Mouse (Mus musculus) hindbrain, embryonic 12.5 days (tissue): ENCODE measurements around the gene Gm11146. TPM values are rescaled to one million over a fixed set of nuclear protein-coding genes. Genes with fewer than 3 reads are reported as not detected.

Source experiments
- ATAC-seq: fragments of 200-750 bp; cut with Nextera tagmentation; 2 replicates; pipeline ENCODE4 v1.8.0; 2017; ENCODE audit warnings: moderate TSS enrichment; ENCODE audit not compliant: low FRiP score
- H3K27ac ChIP-seq: fragments of 300-500 bp; sonication (generic); 2 replicates; pipeline ENCODE4 v1.5.1; 2016; ENCODE audit warnings: mild to moderate bottlenecking
- H3K27me3 ChIP-seq: fragments of 300-500 bp; sonication (generic); 2 replicates; pipeline ENCODE4 v1.6.1; 2016; ENCODE audit warnings: mild to moderate bottlenecking
- H3K36me3 ChIP-seq: fragments of 300-500 bp; sonication (generic); 2 replicates; pipeline ENCODE4 v1.6.1; 2016; ENCODE audit warnings: mild to moderate bottlenecking
- H3K4me1 ChIP-seq: fragments of 300-500 bp; sonication (generic); 2 replicates; pipeline ENCODE4 v1.6.1; 2016
- H3K4me2 ChIP-seq: fragments of 300-500 bp; sonication (generic); replicated peaks from 2 replicates; pipeline ENCODE4 v1.6.1; 2016; ENCODE audit warnings: mild to moderate bottlenecking
- H3K4me3 ChIP-seq: fragments of 300-500 bp; sonication (generic); 2 replicates; pipeline ENCODE4 v1.5.1; 2016; ENCODE audit warnings: mild to moderate bottlenecking
- H3K9ac ChIP-seq: fragments of 300-500 bp; sonication (generic); 2 replicates; pipeline ENCODE4 v1.6.1; 2016; ENCODE audit warnings: mild to moderate bottlenecking, moderate library complexity
- H3K9me3 ChIP-seq: fragments of 300-500 bp; sonication (generic); replicated peaks from 2 replicates; pipeline ENCODE4 v1.6.1; 2016; ENCODE audit warnings: mild to moderate bottlenecking
- WGBS: fragments of 180-500 bp; shearing (Covaris S2); methylation state at CpG from one replicate; pipeline ENCODE4 v1.1.7; 2016; 5-methylcytosine and 5-hydroxymethylcytosine counted together
- polyA plus RNA-seq: library from polyadenylated mRNA; unstranded; fragments of >200 nt; fragmentation: Nextera tagmentation; extraction: Ambion mirVana; gene quantifications from 2 replicates; pipeline ENCODE4 v1.2.1, GENCODE M21; 2016

Gene Gm11146
- not detected in 2 replicates for polyA plus RNA-seq

GRCm38 (mm10) chr16:77601994-77602393 lies at the start of gene Gm11146:
TSS of gene Gm11146 (minus strand) at chr16:77602094.
- WGBS, result 82% methylated on average over 1 of the region's 1 CpGs
- no peak within 1 kb of the TSS for H3K9ac ChIP-seq
- H3K9me3 ChIP-seq, result no peaks in the 10 kb centered on the region
- no peaks in the 10 kb centered on the region for H3K4me1 ChIP-seq
- H3K4me2 ChIP-seq, result no peak within 1 kb of the TSS
- H3K36me3 ChIP-seq, result peaks cover 9% of the 10 kb centered on the region; the same call in 1 of the 2 replicates
- ATAC-seq, result no peak
- H3K27ac ChIP-seq, result no peak within 1 kb of the TSS
- H3K4me3 ChIP-seq, result no peak within 1 kb of the TSS
- no peaks in the 10 kb centered on the region for H3K27me3 ChIP-seq

GRCm38 (mm10) chr16:77650596-77650995 lies 48.7 kb upstream of the Gm11146 start:
- H3K36me3 ChIP-seq, result no peaks in the 10 kb centered on the region
- H3K4me3 ChIP-seq, result no peak overlapping the region
- no peaks in the 10 kb centered on the region for H3K9me3 ChIP-seq
- no peak overlapping the region for H3K9ac ChIP-seq
- H3K4me2 ChIP-seq, result no peak overlapping the region
- H3K27me3 ChIP-seq, result no peaks in the 10 kb centered on the region
- peaks cover 13% of the 10 kb centered on the region for H3K4me1 ChIP-seq
- H3K27ac ChIP-seq, result no peak overlapping the region
- WGBS, result 63% methylated on average over 1 of the region's 1 CpGs
- no peak for ATAC-seq

- H3K4me3 ChIP-seq, result no peak overlapping the region
- no peak overlapping the region for H3K9ac ChIP-seq
- no peaks in the 10 kb centered on the region for H3K27me3 ChIP-seq
- no peak overlapping the region; the same call in 1 of the 2 replicates for H3K4me2 ChIP-seq
- H3K9me3 ChIP-seq, result no peaks in the 10 kb centered on the region
- no peaks in the 10 kb centered on the region for H3K36me3 ChIP-seq
- WGBS, result 49% methylated on average over 2 of the region's 2 CpGs
- ATAC-seq, result no peak
- H3K4me1 ChIP-seq, result peaks cover 19% of the 10 kb centered on the region
- H3K27ac ChIP-seq, result peak overlapping the region; percentile 84
These were observed 47.1 kb upstream of the Gm11146 start for GRCm38 (mm10) chr16:77649006-77649405.

- Histone ChIP-seq H3K9ac (peak overlapping the region; percentile 27; the same call in 1 of the 2 replicates), H3K27me3 (no peaks in the 10 kb centered on the region), H3K27ac (peak overlapping the region; percentile 84), H3K4me1 (peaks cover 21% of the 10 kb centered on the region), H3K36me3 (no peaks in the 10 kb centered on the region), H3K9me3 (no peaks in the 10 kb centered on the region), H3K4me3 (no peak overlapping the region), H3K4me2 (peak overlapping the region; percentile 6; the same call in 1 of the 2 replicates)
- WGBS, result 34% methylated on average over 2 of the region's 2 CpGs
- ATAC-seq, result peak; percentile 41; the same call in 1 of the 2 replicates
These were observed 46.3 kb upstream of the Gm11146 start for GRCm38 (mm10) chr16:77648181-77648580.

- Histone ChIP-seq H3K4me1 (peaks cover 30% of the 10 kb centered on the region), H3K9ac (peak overlapping the region; percentile 20; the same call in 1 of the 2 replicates), H3K9me3 (no peaks in the 10 kb centered on the region), H3K27me3 (no peaks in the 10 kb centered on the region), H3K4me2 (peak overlapping the region; percentile 43), H3K27ac (peak overlapping the region; percentile 81), H3K36me3 (no peaks in the 10 kb centered on the region), H3K4me3 (peak overlapping the region; percentile 16)
- 55% methylated on average over 7 of the region's 7 CpGs for WGBS
- no peak for ATAC-seq
These were observed 44.3 kb upstream of the Gm11146 start for GRCm38 (mm10) chr16:77646146-77646545.

GRCm38 (mm10) chr16:77644976-77645375 lies 43.1 kb upstream of the Gm11146 start:
- H3K4me3 ChIP-seq, result peak overlapping the region; percentile 22
- H3K9me3 ChIP-seq, result no peaks in the 10 kb centered on the region
- H3K9ac ChIP-seq, result peak overlapping the region; percentile 45; the same call in 1 of the 2 replicates
- H3K4me2 ChIP-seq, result peak overlapping the region; percentile 43
- no peak for ATAC-seq
- H3K27ac ChIP-seq, result peak overlapping the region; percentile 85
- H3K4me1 ChIP-seq, result peaks cover 28% of the 10 kb centered on the region
- H3K27me3 ChIP-seq, result no peaks in the 10 kb centered on the region
- H3K36me3 ChIP-seq, result no peaks in the 10 kb centered on the region
- WGBS, result 43% methylated on average over 1 of the region's 1 CpGs

- H3K36me3 ChIP-seq, result no peaks in the 10 kb centered on the region
- H3K4me1 ChIP-seq, result peaks cover 27% of the 10 kb centered on the region
- peak overlapping the region; percentile 97 for H3K27ac ChIP-seq
- H3K9me3 ChIP-seq, result no peaks in the 10 kb centered on the region
- H3K27me3 ChIP-seq, result no peaks in the 10 kb centered on the region
- H3K4me3 ChIP-seq, result peak overlapping the region; percentile 38
- H3K9ac ChIP-seq, result peak overlapping the region; percentile 66
- H3K4me2 ChIP-seq, result peak overlapping the region; percentile 63
- 4% methylated on average over 31 of the region's 31 CpGs for WGBS
- ATAC-seq, result peak; percentile 92
These were observed 42.2 kb upstream of the Gm11146 start for GRCm38 (mm10) chr16:77643871-77644720.

- ATAC-seq, result no peak
These were observed 41.4 kb upstream of the Gm11146 start for GRCm38 (mm10) chr16:77643036-77643870.

GRCm38 (mm10) chr16:77636497-77636896 lies 34.6 kb upstream of the Gm11146 start:
- Histone ChIP-seq H3K4me2 (0 out of 2 replicates have a peak overlapping the region, but pooled peaks have one; percentile 3), H3K27ac (peak overlapping the region; percentile 80)
- no peak for ATAC-seq

More at GRCm38 (mm10) chr16:77643036-77643870, 41.4 kb upstream of the Gm11146 start:
- H3K27ac ChIP-seq, result peak overlapping the region; percentile 97
- H3K27me3 ChIP-seq, result no peaks in the 10 kb centered on the region
- peaks cover 22% of the 10 kb centered on the region for H3K4me1 ChIP-seq
- WGBS, result 78% methylated on average over 14 of the region's 14 CpGs
- H3K4me3 ChIP-seq, result peak overlapping the region; percentile 38
- no peaks in the 10 kb centered on the region for H3K9me3 ChIP-seq
- no peaks in the 10 kb centered on the region for H3K36me3 ChIP-seq
- H3K9ac ChIP-seq, result peak overlapping the region; percentile 8; the same call in 1 of the 2 replicates
- H3K4me2 ChIP-seq, result peak overlapping the region; percentile 63

GRCm38 (mm10) chr16:77632315-77632881 lies 30.5 kb upstream of the Gm11146 start:
- peaks cover 6% of the 10 kb centered on the region; the same call in 1 of the 2 replicates for H3K4me1 ChIP-seq
- ATAC-seq, result no peak
- no peaks in the 10 kb centered on the region for H3K9me3 ChIP-seq
- no peak overlapping the region for H3K27ac ChIP-seq
- H3K4me2 ChIP-seq, result no peak overlapping the region
- no peak overlapping the region for H3K9ac ChIP-seq
- no peak overlapping the region for H3K4me3 ChIP-seq
- WGBS, result 85% methylated on average over 6 of the region's 6 CpGs
- no peaks in the 10 kb centered on the region for H3K27me3 ChIP-seq
- peaks cover 5% of the 10 kb centered on the region; the same call in 1 of the 2 replicates for H3K36me3 ChIP-seq

More at GRCm38 (mm10) chr16:77636497-77636896, 34.6 kb upstream of the Gm11146 start:
- Histone ChIP-seq H3K9me3 (no peaks in the 10 kb centered on the region), H3K36me3 (no peaks in the 10 kb centered on the region), H3K27me3 (no peaks in the 10 kb centered on the region), H3K4me1 (peaks cover 6% of the 10 kb centered on the region; the same call in 1 of the 2 replicates), H3K4me3 (no peak overlapping the region), H3K9ac (no peak overlapping the region)
- 44% methylated on average over 6 of the region's 6 CpGs for WGBS

GRCm38 (mm10) chr16:77622681-77623080 lies 20.8 kb upstream of the Gm11146 start:
- H3K9ac ChIP-seq, result no peak overlapping the region
- no peak overlapping the region for H3K4me3 ChIP-seq
- ATAC-seq, result no peak
- H3K27me3 ChIP-seq, result no peaks in the 10 kb centered on the region
- H3K9me3 ChIP-seq, result no peaks in the 10 kb centered on the region
- no peaks in the 10 kb centered on the region for H3K4me1 ChIP-seq
- no peak overlapping the region for H3K27ac ChIP-seq
- WGBS, result 81% methylated on average over 5 of the region's 5 CpGs
- no peak overlapping the region for H3K4me2 ChIP-seq
- H3K36me3 ChIP-seq, result no peaks in the 10 kb centered on the region
